Mouse (Mus musculus) liver, embryonic 14 days (tissue): ENCODE data around the gene Lrfn5. TPM values are rescaled to one million over a fixed set of nuclear protein-coding genes. Genes with fewer than 3 reads are reported as not detected.

Experiments
- polyA plus RNA-seq: library from polyadenylated mRNA; depleted of rRNA; stranded (reverse); fragments of >200 nt; gene quantifications from 2 replicates; pipeline ENCODE4 v1.2.3, GENCODE M21; 2012; rRNA removed

The Lrfn5 gene
- 0.01 and 0.03 TPM in 2 replicates for polyA plus RNA-seq

DNA sequence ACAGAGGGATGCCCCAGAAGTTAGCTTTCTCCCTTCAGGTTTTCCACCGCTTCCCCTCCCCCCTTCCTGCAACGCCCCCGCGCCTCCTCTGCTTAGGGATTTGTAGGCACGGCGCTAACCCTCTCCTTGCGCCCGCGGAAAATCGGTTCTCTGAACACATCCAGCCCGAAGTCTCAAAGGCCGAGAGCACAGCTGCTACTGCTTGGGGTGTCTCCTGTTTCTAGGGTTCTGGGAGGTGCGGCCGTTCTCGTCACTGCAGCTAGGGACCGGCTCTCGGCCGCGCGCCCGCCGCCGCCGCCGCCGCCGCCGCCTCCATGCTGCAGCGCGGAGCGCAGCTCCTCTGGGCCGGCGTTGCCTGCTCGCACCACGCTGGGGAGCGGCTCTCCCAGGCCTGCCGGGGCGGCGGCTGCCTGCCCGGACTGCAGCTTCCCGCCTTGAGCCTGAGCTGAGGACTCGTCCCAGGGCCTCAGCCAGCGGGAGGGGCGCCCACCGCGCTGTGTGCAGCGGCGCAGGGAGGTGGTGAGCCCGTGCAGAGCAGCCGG is at the start of gene Lrfn5:
TSS of gene Lrfn5 (plus strand) at position 322 of the 542 bp plus-strand sequence.

